Mouse (Mus musculus) ES-Bruce4 (cell line): ENCODE measurements around the gene Golt1b.

Source experiments
- CTCF ChIP-seq: IDR thresholded peaks from one replicate; pipeline ENCODE4 v1.8.1; 2011; ENCODE audit warnings: low read depth, low read length
- EP300 ChIP-seq: IDR thresholded peaks from 2 replicates; pipeline ENCODE4 v1.6.1; 2011; ENCODE audit warnings: low read depth, low read length; ENCODE audit not compliant: insufficient read depth
- POLR2A ChIP-seq: IDR thresholded peaks from one replicate; pipeline ENCODE4 v1.8.1; 2011; ENCODE audit warnings: low read length; ENCODE audit not compliant: insufficient read depth

DNA sequence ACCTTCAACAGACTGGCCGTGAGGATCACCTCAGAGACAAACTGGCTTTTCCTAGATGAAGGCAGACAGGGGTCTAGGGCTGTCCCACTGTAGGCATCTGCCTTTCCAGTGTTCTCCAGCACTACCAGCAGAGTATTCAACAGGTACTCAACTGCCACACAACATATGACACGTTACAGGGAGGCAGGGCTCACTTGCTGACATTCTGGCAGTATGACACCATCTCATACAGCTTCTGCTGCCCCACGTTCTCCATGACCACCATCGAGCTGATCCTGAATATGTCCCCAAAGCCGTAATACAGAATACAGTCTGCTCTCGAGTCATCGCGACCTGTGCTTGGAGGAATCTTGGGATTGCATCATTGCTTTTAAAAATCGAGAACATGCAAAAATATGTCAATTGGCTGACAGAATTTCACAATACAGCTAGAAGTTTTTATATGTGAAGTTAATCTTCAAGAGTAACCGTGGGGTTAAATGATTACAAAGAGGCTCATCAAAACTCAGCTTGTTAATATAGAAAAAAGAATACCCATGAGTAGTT is 20.5 kb upstream of the Golt1b start:
- TF ChIP-seq CTCF (no peak), EP300 (no peak), POLR2A (no peak)
